ENCODE assay signal across 8 mouse cellular contexts in genomic region chr19:5490313-5490897, GRCm38 (mm10). TPM values are rescaled to one million over a fixed set of nuclear protein-coding genes. Genes with fewer than 3 reads are reported as not detected.
A peak's percentile ranks its signal among the peaks of the same experiment; 100 is the strongest.
DNase-seq lines count a peak whose midpoint lies in the region; ATAC-seq lines count a peak whose summit lies in the region.

Cfl1 (plus strand) TSS chr19:5490455.

- H3K4me2 ChIP-seq in forebrain, embryonic 11.5 days (ENCODE audit: low read depth, low read length, severe bottlenecking): peak within 1 kb of the TSS; percentile 64
- peak within 1 kb of the TSS; percentile 90 for H3K4me2 ChIP-seq in heart, embryonic 16.5 days (ENCODE audit: low read depth, low read length)
- H3K4me2 ChIP-seq in liver, embryonic 15.5 days: peak within 1 kb of the TSS; percentile 97
- peak within 1 kb of the TSS; percentile 82 for H3K4me2 ChIP-seq in neural tube, embryonic 12.5 days (replicated peaks)

- H3K9me3 ChIP-seq in forebrain, embryonic 11.5 days (ENCODE audit: control insufficient read depth, low read length): no peaks in the 10 kb centered on the region
- H3K9me3 ChIP-seq in heart, embryonic 16.5 days (replicated peaks; ENCODE audit: control insufficient read depth, low read length): no peaks in the 10 kb centered on the region
- H3K9me3 ChIP-seq in liver, embryonic 15.5 days (replicated peaks): no peaks in the 10 kb centered on the region
- H3K9me3 ChIP-seq in neural tube, embryonic 12.5 days: no peaks in the 10 kb centered on the region

- under 1% methylated on average over 61 of the region's 62 CpGs for WGBS in forebrain, embryonic 11.5 days
- under 1% methylated on average over 60 of the region's 62 CpGs for WGBS in heart, embryonic 16.5 days
- under 1% methylated on average over 62 of the region's 62 CpGs for WGBS in liver, embryonic 15.5 days (ENCODE audit: insufficient replicate concordance)
- under 1% methylated on average over 62 of the region's 62 CpGs for WGBS in neural tube, embryonic 12.5 days

- peak within 1 kb of the TSS; percentile 99 for H3K27ac ChIP-seq in forebrain, embryonic 11.5 days (ENCODE audit: low read depth, low read length)
- H3K27ac ChIP-seq in heart, embryonic 16.5 days (ENCODE audit: low read length): peak within 1 kb of the TSS; percentile 100
- H3K27ac ChIP-seq in liver, embryonic 15.5 days (replicated peaks): peak within 1 kb of the TSS; percentile 99
- peak within 1 kb of the TSS; percentile 99 for H3K27ac ChIP-seq in neural tube, embryonic 12.5 days

- ATAC-seq in forebrain, embryonic 11.5 days (replicated peaks; ENCODE audit: low FRiP score): peak; percentile 70
- peak; percentile 61 for ATAC-seq in heart, embryonic 16.5 days (replicated peaks; ENCODE audit: extremely low read depth, insufficient read depth, low FRiP score)
- peak; percentile 58 for ATAC-seq in liver, embryonic 15.5 days (ENCODE audit: insufficient read depth)
- ATAC-seq in neural tube, embryonic 12.5 days (ENCODE audit: low FRiP score, low read depth): peak; percentile 67

- no peaks in the 10 kb centered on the region for H3K27me3 ChIP-seq in forebrain, embryonic 11.5 days (ENCODE audit: control insufficient read depth, insufficient read depth, low read length)
- H3K27me3 ChIP-seq in heart, embryonic 16.5 days (ENCODE audit: control insufficient read depth, insufficient read depth, low read length): no peaks in the 10 kb centered on the region
- H3K27me3 ChIP-seq in liver, embryonic 15.5 days: no peaks in the 10 kb centered on the region
- H3K27me3 ChIP-seq in neural tube, embryonic 12.5 days (replicated peaks): no peaks in the 10 kb centered on the region

- H3K9ac ChIP-seq in forebrain, embryonic 11.5 days (ENCODE audit: low read length): peak within 1 kb of the TSS; percentile 96
- H3K9ac ChIP-seq in heart, embryonic 16.5 days (ENCODE audit: low read length): peak within 1 kb of the TSS; percentile 98
- peak within 1 kb of the TSS; percentile 96 for H3K9ac ChIP-seq in liver, embryonic 15.5 days
- H3K9ac ChIP-seq in neural tube, embryonic 12.5 days: peak within 1 kb of the TSS; percentile 91

- H3K4me1 ChIP-seq in forebrain, embryonic 11.5 days (replicated peaks; ENCODE audit: control insufficient read depth, insufficient read depth, low read length): peaks cover 4% of the 10 kb centered on the region; the same call in 1 of the 2 replicates
- peaks cover 34% of the 10 kb centered on the region for H3K4me1 ChIP-seq in heart, embryonic 16.5 days (ENCODE audit: control insufficient read depth, insufficient read depth, low read length)
- peaks cover 58% of the 10 kb centered on the region for H3K4me1 ChIP-seq in liver, embryonic 15.5 days (replicated peaks)
- H3K4me1 ChIP-seq in neural tube, embryonic 12.5 days: peaks cover 26% of the 10 kb centered on the region

- peaks cover 9% of the 10 kb centered on the region for H3K36me3 ChIP-seq in forebrain, embryonic 11.5 days (ENCODE audit: control insufficient read depth, insufficient read depth, low read length)
- H3K36me3 ChIP-seq in heart, embryonic 16.5 days (ENCODE audit: control insufficient read depth, insufficient read depth): peaks cover 33% of the 10 kb centered on the region
- H3K36me3 ChIP-seq in liver, embryonic 15.5 days (replicated peaks): peaks cover 44% of the 10 kb centered on the region
- H3K36me3 ChIP-seq in neural tube, embryonic 12.5 days: peaks cover 40% of the 10 kb centered on the region

- H3K4me3 ChIP-seq in forebrain, embryonic 11.5 days (ENCODE audit: low read depth, low read length): peak within 1 kb of the TSS; percentile 98
- peak within 1 kb of the TSS; percentile 95 for H3K4me3 ChIP-seq in heart, embryonic 16.5 days (ENCODE audit: low read length)
- H3K4me3 ChIP-seq in liver, embryonic 15.5 days (replicated peaks): peak within 1 kb of the TSS; percentile 97
- H3K4me3 ChIP-seq in neural tube, embryonic 12.5 days: peak within 1 kb of the TSS; percentile 93

- DNase-seq in CD8-positive naive resting alpha-beta T cell, adult 2 months (ENCODE audit: low read depth in 2 of 2, low spot score in 2 of 2): peak; percentile 87 to 91
- DNase-seq in c-Kit-negative CD71-positive TER-119-positive erythroid progenitor cells, embryonic 14.5 days (ENCODE audit: low read depth, low spot score): peak; percentile 84
- DNase-seq in forebrain, embryonic 11.5 days (ENCODE audit: low spot score): peak; percentile 97
- peak; percentile 96 for DNase-seq in kidney, postnatal 36 days
- DNase-seq in telencephalon, adult 2 months (ENCODE audit: low read depth, low spot score): peak; percentile 97

RNA-seq across cellular contexts. Expression of gene Cfl1, which starts in this region (rescaled TPM):
- 3,238 and 3,452 TPM in 2 replicates for polyA plus RNA-seq in forebrain, embryonic 11.5 days (2014; fragmentation: Nextera tagmentation; extraction: Ambion mirVana)
- 1,696 and 1,829 TPM in 2 replicates for polyA plus RNA-seq in heart, embryonic 16.5 days (2015; fragmentation: Nextera tagmentation; extraction: Ambion mirVana)
- 992 and 1,073 TPM in 2 replicates for polyA plus RNA-seq in liver, embryonic 15.5 days (2015; fragmentation: Nextera tagmentation; extraction: Ambion mirVana)
- polyA plus RNA-seq in neural tube, embryonic 12.5 days (2016; fragmentation: Nextera tagmentation; extraction: Ambion mirVana): 3,361 and 3,377 TPM in 2 replicates

Comparison
In these comparisons a context has a peak if more than half of its experiments do, and no peak if none do; other contexts are left out.
1. Peak in every context shown above with its lines: DNase-seq, ATAC-seq, H3K4me3 ChIP-seq and H3K27ac ChIP-seq.